Mouse (Mus musculus): Measurements from ENCODE around the gene Gm30191. TPM values are rescaled to one million over a fixed set of nuclear protein-coding genes. Genes with fewer than 3 reads are reported as not detected.

Gene Gm30191
- polyA plus RNA-seq, 1 experiment from 2014 or later, result not detected

DNA sequence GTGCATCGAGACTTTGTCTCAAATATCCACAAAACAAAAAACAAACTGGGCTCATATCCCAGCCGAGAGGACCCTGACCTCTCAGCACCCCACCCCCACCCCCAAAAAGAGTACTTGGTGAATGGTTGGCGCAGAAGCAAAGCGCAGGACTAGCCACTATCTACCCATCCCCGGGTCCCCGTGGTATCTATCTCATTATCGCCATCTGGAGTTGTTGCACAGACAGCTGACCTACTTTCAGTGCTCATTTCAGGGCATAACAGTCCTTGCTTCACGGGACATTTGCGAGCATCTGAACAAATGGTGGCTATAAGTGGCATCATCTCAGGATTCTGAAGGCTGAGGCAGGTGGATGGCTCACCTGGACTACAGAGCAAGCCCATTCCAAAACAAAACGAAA is 8.0 kb upstream of the Gm30191 start:
- H3K9me3 ChIP-seq, result no peaks in the 10 kb centered on the region
- no peak overlapping the region for H3K4me3 ChIP-seq (replicated peaks)

DNA sequence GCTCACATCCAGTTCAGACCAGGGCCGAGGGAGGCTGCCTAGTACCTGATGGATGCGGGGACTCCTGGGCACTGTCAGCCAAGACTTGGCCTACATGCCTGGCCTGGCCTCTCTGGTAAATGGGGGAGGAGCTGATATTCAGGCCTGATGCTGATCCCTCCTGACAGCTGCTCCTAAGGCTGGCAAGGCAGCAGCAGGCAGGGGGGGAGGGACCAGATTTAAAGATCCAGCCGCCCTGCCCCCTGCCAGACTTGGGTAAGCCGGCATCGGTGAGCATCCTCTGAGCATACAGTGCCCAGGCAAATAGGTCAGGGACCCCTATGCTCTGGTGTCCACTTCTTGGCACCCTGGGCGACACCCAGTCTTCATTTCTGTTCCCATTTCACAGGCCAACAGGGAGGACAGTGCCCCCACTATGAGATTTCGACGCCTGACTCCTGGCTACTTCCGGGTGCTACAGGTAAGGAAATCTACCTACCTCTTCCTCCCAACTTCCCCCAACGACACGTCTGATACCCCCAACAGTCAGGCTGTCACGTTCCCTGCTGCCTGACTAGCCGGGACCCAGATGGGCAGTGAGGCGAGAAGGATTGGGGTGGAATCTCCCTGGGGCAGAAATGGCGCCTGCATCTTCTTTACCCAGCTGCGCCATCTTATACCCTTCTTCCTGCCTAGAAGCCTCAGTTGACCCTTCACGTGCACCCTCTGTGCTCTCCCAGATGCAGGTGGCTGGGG is 3.1 kb upstream of the Gm30191 start, which contains the start of gene E130218I03Rik:
Gene E130218I03Rik (plus strand): TSS at position 147 of the 735 bp plus-strand sequence.
- peaks cover 30% of the 10 kb centered on the region for H3K27me3 ChIP-seq
- peak within 1 kb of the TSS; percentile 76; the same call in 1 of the 2 replicates for H3K9ac ChIP-seq
- peak within 1 kb of the TSS; percentile 70 for H3K4me3 ChIP-seq (replicated peaks)
- H3K27ac ChIP-seq, result no peak within 1 kb of the TSS
- H3K4me2 ChIP-seq, result peak within 1 kb of the TSS; percentile 93
- WGBS, result 93% methylated on average over 17 of the region's 17 CpGs
- no peak for ATAC-seq (ENCODE audit: low FRiP score)
- H3K36me3 ChIP-seq (replicated peaks), result peaks cover 6% of the 10 kb centered on the region; the same call in 1 of the 2 replicates
- peaks cover 24% of the 10 kb centered on the region for H3K4me1 ChIP-seq
- H3K9me3 ChIP-seq, result no peaks in the 10 kb centered on the region

More for the DNA sequence above, 8.0 kb upstream of the Gm30191 start:
- Histone ChIP-seq H3K27ac (no peak overlapping the region), H3K9ac (no peak overlapping the region), H3K4me1 (peaks cover 8% of the 10 kb centered on the region), H3K36me3 (replicated peaks) (peaks cover 6% of the 10 kb centered on the region; the same call in 1 of the 2 replicates), H3K4me2 (peak overlapping the region; percentile 31; the same call in 1 of the 2 replicates), H3K27me3 (peaks cover 27% of the 10 kb centered on the region)
- WGBS, result 12% methylated on average over 10 of the region's 10 CpGs
- no peak for ATAC-seq (ENCODE audit: low FRiP score)

DNA sequence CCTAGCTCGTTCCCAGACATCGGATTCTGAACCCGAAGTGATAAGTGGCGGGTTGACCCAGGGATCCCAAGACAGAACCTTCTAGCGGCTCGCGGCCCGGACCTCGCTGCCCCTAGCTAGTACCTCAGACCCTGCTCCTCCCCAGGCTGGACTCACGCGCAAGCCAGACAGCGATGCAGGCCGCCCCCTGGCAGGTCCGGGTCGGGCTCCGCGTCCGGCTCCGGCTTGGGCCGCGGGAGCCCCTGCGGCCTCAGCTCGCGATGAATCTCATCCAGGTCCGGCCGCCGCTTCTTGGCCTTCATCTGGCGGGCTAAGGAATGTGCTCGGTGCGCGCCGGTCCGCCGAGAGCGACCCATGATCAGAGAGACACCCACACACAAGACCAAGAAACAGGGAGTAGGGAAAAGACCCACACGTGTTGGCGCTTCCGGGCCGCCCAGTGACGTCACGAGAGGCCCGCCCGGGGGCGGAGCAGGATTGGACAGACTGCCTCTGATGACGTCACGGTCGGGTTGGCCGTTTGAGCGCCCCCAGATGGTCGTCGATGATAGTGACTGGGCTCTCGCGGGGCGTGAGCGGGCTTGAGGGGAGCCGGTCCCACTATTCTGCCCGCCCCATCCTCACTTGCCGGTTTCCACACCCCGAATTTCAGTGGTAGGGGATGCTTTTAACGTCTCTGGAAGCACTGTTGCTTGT is 1.4 kb upstream of the Gm30191 start, which contains the start of gene Zfp593:
Gene Zfp593 (minus strand): TSS at position 445 of the 696 bp plus-strand sequence.
- Histone ChIP-seq H3K9ac (peak within 1 kb of the TSS; percentile 76), H3K4me2 (peak within 1 kb of the TSS; percentile 93), H3K36me3 (replicated peaks) (peaks cover 6% of the 10 kb centered on the region; the same call in 1 of the 2 replicates), H3K4me1 (peaks cover 35% of the 10 kb centered on the region), H3K27me3 (peaks cover 43% of the 10 kb centered on the region), H3K27ac (peak within 1 kb of the TSS; percentile 1; the same call in 1 of the 2 replicates), H3K4me3 (replicated peaks) (peak within 1 kb of the TSS; percentile 70), H3K9me3 (no peaks in the 10 kb centered on the region)
- ATAC-seq (ENCODE audit: low FRiP score), result peak; percentile 74
- WGBS, result under 1% methylated on average over 60 of the region's 60 CpGs

DNA sequence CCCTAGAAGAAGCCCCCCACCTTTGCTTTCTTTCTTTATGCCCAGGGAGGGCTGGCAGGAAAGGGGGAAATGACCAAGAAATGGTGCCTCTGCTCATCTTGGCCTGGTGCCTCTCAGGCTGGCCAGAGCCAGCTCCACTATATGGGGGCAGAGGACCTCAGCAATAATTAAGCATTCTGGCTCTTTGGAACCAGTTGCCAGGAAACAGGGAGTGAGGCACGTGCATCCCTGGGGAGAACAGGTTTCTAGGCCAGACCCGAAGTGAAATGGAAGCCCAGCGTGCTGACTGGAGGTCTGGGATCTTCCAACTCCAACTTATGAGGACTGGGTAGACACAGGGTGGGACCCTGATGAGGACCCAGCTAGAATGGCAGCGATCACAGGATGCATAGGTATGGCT is 479 bp upstream of the Gm30191 start:
- H3K27ac ChIP-seq, result no peak overlapping the region
- 35% methylated on average over 4 of the region's 4 CpGs for WGBS
- no peak overlapping the region for H3K9ac ChIP-seq
- H3K4me1 ChIP-seq, result peaks cover 43% of the 10 kb centered on the region
- H3K27me3 ChIP-seq, result peaks cover 53% of the 10 kb centered on the region
- peaks cover 6% of the 10 kb centered on the region; the same call in 1 of the 2 replicates for H3K36me3 ChIP-seq (replicated peaks)
- ATAC-seq (ENCODE audit: low FRiP score), result no peak
- H3K4me3 ChIP-seq (replicated peaks), result no peak overlapping the region
- H3K4me2 ChIP-seq, result peak overlapping the region; percentile 93; the same call in 1 of the 2 replicates
- H3K9me3 ChIP-seq, result no peaks in the 10 kb centered on the region

DNA sequence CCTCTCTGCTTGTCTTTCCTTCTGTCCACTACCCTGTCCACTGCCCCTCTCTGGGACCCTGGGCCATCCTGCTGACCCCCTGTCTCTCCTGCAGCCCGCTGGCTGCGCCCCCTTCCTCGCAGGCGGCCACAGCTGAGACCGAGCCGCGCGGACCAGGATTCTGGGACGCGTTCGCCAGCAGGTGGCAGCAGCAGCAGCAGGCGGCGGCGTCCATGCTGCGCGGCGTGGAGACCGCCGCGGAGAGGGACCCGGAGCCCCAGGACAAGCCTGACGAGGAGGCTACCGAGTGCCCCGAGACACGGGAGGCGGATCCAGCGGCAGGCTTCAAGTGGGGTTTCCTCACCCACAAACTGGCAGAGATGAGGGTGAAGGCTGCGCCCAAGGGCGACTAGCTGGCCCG is 2.9 kb downstream of the Gm30191 start:
- Histone ChIP-seq H3K27me3 (peaks cover 87% of the 10 kb centered on the region), H3K4me3 (replicated peaks) (peak overlapping the region; percentile 35), H3K4me1 (peaks cover 63% of the 10 kb centered on the region), H3K4me2 (peak overlapping the region; percentile 64), H3K36me3 (replicated peaks) (no peaks in the 10 kb centered on the region), H3K27ac (no peak overlapping the region), H3K9me3 (no peaks in the 10 kb centered on the region), H3K9ac (peak overlapping the region; percentile 36; the same call in 1 of the 2 replicates)
- under 1% methylated on average over 30 of the region's 30 CpGs for WGBS
- peak; percentile 66 for ATAC-seq (ENCODE audit: low FRiP score)

DNA sequence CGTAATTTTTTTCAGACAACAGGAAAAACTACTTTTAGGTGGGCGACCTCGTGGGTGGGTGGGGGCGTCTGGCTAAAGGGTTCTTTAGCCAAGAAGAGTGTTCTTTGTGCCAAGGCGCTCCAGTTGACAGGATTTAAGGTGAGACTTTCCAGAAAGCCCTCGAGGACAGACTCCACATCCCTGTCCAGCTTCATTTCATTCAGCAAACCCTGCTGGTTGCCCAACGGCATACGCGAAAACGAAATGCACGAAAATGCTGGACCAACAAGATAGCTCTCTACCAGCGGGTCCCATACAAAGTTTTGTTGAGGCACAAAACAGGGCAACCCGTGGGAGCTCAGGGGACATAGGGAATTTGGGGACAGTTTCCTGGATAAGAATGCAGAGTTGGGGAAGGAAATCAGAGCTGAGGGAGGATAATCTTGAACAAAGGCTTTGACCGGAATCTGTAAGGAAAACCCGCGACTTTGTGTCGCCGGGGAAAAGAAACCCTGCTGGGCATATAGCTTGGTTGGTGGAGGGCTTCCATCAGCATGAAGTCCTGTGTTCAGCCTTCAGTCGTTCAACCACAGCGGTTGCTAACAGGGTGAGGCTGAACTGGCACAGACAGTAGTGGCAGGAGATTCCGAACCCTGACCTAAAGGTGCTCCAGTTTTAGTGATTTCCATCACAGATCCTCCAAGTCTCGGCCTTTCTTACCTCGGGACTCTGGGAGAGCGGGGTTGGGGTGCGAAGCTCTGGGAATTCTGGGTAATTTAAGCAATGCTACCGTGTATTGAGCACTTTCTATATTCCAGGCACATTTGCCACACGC is 3.6 kb downstream of the Gm30191 start:
- Histone ChIP-seq H3K27ac (no peak overlapping the region), H3K4me1 (peaks cover 64% of the 10 kb centered on the region), H3K36me3 (replicated peaks) (no peaks in the 10 kb centered on the region), H3K27me3 (peaks cover 93% of the 10 kb centered on the region), H3K4me3 (replicated peaks) (peak overlapping the region; percentile 51), H3K4me2 (peak overlapping the region; percentile 84), H3K9ac (peak overlapping the region; percentile 36; the same call in 1 of the 2 replicates), H3K9me3 (no peaks in the 10 kb centered on the region)
- ATAC-seq (ENCODE audit: low FRiP score), result no peak
- 5% methylated on average over 27 of the region's 27 CpGs for WGBS

DNA sequence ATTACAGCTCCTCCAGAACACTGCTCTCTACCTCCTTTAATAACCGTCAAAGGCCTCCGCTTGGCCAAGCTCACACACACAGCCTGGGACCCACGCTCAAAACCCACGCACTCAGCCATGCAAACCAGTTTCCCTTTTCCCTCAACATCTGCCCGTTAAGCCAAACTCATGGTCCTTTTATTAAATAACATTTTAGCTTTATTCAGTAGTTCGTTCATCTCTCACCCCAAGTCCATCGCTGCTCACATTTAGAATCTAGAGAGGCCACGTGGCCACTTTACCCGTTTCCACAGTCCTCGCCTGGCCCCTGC is 4.2 kb downstream of the Gm30191 start:
- Histone ChIP-seq H3K4me2 (peak overlapping the region; percentile 84), H3K9ac (peak overlapping the region; percentile 66; the same call in 1 of the 2 replicates), H3K27ac (no peak overlapping the region), H3K4me1 (peaks cover 65% of the 10 kb centered on the region), H3K27me3 (peaks cover 99% of the 10 kb centered on the region), H3K36me3 (replicated peaks) (no peaks in the 10 kb centered on the region), H3K9me3 (no peaks in the 10 kb centered on the region), H3K4me3 (replicated peaks) (peak overlapping the region; percentile 51)
- no peak for ATAC-seq (ENCODE audit: low FRiP score)
- WGBS, result 9% methylated on average over 10 of the region's 10 CpGs

DNA sequence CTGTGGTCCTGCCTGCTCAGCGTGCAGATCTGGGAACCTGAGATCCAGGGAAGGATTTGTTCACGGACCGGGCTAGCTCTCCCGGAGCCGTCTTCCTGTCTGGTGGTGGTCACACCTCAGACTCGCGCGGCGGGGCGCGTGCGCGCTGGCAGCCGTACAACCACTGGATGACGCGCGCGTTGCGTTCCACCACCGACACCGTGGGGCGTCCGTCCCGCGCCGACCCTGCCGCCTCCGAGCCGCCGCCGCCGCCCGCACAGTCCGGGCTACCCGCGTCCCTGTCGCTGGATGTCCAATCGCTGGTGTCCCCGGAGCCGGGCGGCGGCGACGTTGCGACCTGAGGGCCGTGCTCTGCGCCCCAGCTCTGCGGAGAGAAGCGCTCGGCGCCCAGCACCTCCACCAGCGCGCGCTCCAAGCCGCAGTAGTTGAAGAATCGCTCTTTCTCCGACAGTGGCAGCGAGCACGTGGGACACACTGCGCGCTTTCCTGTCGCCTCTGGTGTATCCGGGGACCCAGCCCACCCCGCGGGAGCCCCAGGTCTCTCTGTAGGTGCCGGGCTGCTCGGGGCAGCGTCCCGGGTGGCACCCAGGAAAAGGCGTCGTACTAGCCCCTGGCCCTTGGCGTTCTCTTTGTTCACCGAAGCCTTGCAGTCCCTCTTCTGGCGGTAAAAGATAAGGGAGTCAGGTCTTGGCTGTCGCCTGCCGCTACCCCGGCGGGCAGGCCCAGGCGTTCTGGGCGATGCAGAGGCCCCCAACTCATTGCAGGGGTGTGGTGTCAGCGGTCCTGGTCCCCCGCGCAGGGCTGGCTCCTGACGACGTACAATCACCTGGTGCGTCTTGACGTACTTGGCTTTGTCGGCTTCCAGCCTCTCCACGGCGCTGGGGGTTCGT is 4.8 kb downstream of the Gm30191 start:
- H3K4me1 ChIP-seq, result peaks cover 66% of the 10 kb centered on the region

DNA sequence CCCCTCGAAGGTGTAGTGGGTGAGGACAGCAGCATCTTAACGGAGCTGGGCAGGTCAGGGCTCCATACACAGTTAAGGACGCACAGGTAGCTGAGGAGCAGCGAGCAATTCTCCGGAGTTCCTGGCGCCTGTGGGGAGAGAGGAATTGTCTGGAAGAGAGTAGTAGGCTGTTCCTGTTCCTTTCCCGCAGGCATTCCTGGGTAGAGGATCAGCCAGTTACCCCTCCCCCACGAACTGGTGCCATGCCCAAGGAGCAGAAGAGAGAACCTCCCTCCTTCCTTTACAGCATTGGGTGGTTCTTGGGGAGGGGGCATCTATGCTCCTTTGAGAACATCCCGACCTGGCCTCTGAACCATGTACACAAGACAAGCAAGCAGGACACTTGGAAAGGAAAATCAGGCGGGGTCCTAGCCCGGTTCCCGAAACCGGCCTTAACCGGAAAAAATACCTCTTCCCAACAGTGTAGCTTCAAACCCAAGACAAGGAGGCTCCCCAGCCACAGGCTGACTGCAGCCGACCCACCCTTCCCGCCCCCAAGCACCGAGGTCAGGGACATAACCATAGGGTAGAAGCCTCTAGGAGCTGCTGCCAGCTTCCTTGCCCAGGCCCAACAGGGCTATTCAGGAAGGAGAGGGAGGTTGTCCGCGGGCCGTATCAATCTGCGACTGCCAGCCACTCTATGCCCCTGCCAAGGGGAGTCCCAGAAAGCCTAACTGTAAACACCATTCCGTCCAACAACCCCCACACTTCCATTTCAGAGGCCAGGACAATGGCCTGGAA is 5.6 kb downstream of the Gm30191 start:
- H3K9ac ChIP-seq, result no peak overlapping the region
- peaks cover 96% of the 10 kb centered on the region for H3K27me3 ChIP-seq
- H3K36me3 ChIP-seq (replicated peaks), result no peaks in the 10 kb centered on the region
- H3K4me1 ChIP-seq, result peaks cover 72% of the 10 kb centered on the region
- peak overlapping the region; percentile 84 for H3K4me2 ChIP-seq
- no peaks in the 10 kb centered on the region for H3K9me3 ChIP-seq
- no peak overlapping the region for H3K27ac ChIP-seq
- WGBS, result 5% methylated on average over 22 of the region's 22 CpGs
- peak overlapping the region; percentile 51 for H3K4me3 ChIP-seq (replicated peaks)
- no peak for ATAC-seq (ENCODE audit: low FRiP score)

More for the DNA sequence above, 4.8 kb downstream of the Gm30191 start:
- Histone ChIP-seq H3K27ac (no peak overlapping the region), H3K4me2 (peak overlapping the region; percentile 84), H3K4me3 (replicated peaks) (peak overlapping the region; percentile 51), H3K9me3 (no peaks in the 10 kb centered on the region), H3K9ac (peak overlapping the region; percentile 66), H3K27me3 (peaks cover 100% of the 10 kb centered on the region), H3K36me3 (replicated peaks) (no peaks in the 10 kb centered on the region)
- WGBS, result under 1% methylated on average over 91 of the region's 91 CpGs
- no peak for ATAC-seq (ENCODE audit: low FRiP score)

DNA sequence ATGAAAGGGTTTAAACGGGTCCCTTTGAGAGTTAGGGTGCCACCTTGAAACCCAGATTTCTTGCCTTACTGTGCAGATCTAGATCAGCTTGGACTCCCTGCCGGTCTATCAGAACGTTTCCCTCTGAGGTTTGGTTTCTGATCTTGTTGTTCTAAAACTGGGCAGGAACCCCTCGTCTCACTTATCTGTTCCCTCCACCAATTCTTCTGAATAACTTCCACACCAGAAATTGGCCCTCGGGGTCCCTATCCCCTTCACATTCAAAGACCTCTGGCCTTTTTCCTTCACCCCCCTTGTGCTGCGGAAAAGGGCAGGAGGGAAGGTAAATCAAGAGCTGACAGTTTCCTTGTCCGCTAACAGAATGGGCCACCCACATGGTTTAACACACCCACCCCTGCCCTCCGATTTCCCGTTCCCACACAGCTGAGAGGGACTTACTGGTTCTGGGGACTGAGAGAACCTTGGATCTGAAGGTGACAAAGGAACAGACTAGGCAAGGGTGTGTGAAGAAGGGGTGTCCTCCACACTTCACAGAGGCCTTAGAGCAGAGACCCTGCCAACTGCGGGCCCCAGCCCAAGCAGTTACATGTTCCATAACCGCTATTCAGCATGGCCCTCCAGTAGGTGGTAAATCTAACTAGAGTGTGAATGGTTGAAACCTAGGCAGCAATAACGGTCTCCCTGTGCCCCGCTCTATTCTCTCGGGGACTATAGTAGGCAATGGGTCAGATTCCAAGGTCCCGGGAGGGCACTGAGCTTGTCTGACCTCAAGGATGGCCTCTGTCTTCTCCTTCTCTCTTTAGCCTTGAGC is 6.4 kb downstream of the Gm30191 start:
- 7% methylated on average over 15 of the region's 15 CpGs for WGBS
- no peak for ATAC-seq (ENCODE audit: low FRiP score)
- no peak overlapping the region for H3K9ac ChIP-seq
- H3K4me2 ChIP-seq, result peak overlapping the region; percentile 35; the same call in 1 of the 2 replicates
- peaks cover 80% of the 10 kb centered on the region for H3K4me1 ChIP-seq
- peak overlapping the region; percentile 16; the same call in 1 of the 2 replicates for H3K4me3 ChIP-seq (replicated peaks)
- H3K9me3 ChIP-seq, result no peaks in the 10 kb centered on the region
- H3K36me3 ChIP-seq (replicated peaks), result no peaks in the 10 kb centered on the region
- H3K27ac ChIP-seq, result no peak overlapping the region
- peaks cover 88% of the 10 kb centered on the region for H3K27me3 ChIP-seq

All from forebrain, embryonic 12.5 days (tissue).